Mouse (Mus musculus): ENCODE data around the gene Fktn.
"Not testable (repeated sequence)": the region's sequence is repeated elsewhere in the genome, so short reads cannot be mapped to it uniquely, and the experiment has no call there.

Gene Fktn

DNA sequence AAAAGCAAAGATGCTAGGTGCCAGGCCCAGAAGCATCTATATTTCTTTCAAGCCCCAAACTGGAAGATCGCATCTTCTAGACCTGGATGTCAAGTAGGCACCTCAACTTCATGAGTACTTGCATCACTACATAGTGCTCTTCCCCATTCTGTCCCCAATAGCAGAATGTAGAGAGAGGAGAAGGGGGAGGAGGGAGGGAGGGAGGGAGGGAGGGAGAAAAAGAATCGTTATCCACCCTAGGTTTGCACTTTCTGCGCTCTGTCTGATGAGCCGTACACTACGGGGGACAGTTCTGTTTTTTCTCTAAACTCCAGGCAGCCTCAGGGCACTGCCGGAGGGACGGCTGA, at the start of gene Fktn:
Gene Fktn (plus strand): TSS at position 295 of the 347 bp plus-strand sequence.
- no peak for DNase-seq (ENCODE audit: low spot score in 2 of 2)

DNA sequence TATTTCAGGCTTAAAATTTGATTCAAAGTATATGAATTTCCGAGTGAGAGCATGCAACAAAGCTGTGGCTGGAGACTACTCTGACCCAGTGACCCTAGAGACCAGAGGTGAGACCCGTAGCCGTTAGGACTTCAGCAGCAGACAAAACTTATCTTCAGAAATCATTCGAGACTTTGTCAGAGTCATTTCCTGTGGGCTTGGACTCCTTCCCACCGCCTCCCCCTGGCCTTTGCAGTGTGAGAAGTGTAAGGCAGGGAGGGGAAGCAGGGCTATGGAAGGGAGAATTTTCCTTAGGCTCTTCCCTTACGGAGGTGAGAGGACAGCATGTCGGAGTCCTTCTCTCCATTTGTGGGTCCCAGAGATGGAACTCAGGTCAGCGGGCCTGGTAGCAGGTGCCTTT, 31.7 kb upstream of the Fktn start:
- DNase-seq (ENCODE audit: low spot score in 2 of 2), result no peak

DNA sequence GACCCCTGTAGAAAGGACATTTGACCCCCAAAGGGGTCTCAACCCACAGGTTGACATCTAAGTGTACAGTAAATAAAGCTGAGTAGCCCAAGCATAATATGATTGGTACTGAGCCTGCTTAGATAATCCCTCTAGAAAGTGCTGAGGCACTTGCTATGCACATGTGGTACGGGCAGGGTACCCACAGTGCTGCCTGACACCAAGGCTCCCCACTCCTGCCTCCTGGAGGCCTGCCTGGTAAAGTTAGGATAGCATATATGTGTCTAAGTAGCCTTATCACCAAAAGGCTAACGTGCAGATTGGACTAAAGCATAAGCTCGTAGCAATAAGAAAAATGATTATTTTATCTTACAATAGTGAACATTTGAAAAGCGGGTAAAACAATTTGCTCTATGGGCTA, 24.8 kb upstream of the Fktn start:
- DNase-seq (ENCODE audit: low spot score in 2 of 2), result no peak

DNA sequence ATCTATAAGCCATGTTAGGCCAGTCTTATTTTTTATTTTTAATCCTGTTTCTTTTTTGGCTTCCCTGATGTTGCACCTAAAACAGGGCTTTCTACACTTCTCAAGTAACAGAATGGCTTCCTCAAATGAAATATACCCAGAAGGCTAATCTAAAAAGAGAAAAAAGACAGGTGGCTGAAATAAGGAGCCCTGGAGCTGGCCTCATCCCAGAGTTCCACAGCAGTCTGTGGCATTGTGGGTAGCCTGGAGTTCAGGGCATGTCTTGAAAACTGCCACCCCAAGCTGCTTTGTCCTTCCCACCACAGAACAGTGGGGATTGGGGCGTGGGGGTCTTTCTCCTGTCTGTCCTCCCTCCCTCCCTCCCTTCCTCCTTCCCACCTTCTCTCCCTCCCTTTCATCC, 22.4 kb upstream of the Fktn start:
- DNase-seq (ENCODE audit: low spot score in 2 of 2), result peak; percentile 48 to 55

GRCm38 (mm10) chr4:53709166-53709565, 4.6 kb upstream of the Fktn start:
- not testable (repeated sequence) for DNase-seq (ENCODE audit: low spot score in 2 of 2)

DNA sequence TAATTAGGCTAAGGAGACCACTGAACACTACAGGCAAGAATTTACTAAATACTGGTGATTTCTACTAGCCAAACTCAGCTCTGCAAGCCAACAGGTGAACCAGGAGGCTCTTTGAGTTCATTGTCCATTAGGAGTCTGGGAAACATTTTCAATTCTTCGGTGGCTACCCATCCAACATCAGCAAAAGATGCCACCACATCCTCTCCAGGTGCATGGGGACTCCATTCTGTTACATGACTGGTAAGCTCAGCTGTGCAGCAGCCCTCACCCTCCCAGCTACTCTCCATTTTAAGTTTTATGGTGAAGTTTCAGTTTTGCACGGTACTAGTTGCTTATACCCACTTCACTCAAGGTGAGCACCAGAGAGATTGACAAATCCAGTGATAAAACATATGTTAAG, 3.8 kb upstream of the Fktn start:
- DNase-seq (ENCODE audit: low spot score in 2 of 2), result no peak

DNA sequence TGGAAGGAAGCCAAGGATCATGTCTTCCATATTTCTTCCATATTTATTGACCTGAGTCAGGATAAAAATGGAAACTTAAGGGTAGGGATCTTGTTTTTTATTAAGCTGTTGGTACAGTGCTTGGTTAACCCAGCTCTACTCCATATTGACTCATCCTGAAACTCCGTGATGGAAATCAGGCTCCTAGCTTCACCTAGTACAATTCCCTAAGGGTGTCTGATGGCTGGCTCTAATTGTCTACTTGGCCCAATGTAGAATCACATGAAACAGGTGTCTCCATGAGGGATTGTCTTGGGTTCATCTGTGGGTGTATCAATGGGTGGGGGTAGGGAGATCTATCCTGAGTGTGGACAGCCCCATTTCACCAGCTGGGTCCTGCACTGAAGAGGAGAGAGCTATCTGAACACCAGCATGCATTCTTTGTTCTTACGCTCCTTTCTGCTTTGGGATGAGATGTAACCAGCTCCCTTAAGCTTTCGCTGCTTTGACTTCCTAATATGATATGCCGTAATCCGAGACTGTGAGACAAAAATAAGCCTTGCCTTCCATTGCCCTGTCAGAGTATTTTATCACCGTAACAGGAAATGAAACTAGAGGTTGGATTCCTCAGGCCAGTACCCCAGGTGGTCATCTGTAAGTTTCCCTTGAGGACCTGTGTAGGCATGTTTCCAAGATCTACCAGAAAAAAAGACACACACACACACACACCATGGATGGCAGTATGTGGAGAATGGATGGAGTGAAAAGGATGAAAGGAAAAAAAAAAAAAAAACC, 3.1 kb upstream of the Fktn start:
- DNase-seq (ENCODE audit: low spot score in 2 of 2), result no peak

GRCm38 (mm10) chr4:53714051-53714814, 435 bp downstream of the Fktn start:
- DNase-seq (ENCODE audit: low spot score in 2 of 2), result peak; percentile 94 to 95

DNA sequence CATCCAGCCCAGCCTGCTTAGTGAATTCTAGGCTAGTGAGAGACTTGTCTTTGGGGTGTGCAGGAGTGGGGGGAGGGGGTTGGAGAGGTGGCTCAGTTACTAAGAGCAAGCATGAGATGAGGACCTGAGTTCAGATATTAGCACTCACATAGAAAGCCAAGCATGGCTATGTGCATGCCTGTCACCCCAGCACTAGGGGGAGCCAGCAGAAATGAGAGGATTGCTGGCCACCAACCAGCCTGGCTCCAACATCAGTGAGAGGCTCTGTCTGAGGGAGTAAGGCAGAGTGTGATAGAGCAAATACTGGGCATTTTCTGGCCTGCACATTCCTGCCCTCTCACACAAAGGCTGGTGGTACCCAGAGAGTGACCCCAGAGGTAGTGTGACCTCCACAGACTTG, 2.2 kb downstream of the Fktn start:
- no peak for DNase-seq (ENCODE audit: low spot score in 2 of 2)

DNA sequence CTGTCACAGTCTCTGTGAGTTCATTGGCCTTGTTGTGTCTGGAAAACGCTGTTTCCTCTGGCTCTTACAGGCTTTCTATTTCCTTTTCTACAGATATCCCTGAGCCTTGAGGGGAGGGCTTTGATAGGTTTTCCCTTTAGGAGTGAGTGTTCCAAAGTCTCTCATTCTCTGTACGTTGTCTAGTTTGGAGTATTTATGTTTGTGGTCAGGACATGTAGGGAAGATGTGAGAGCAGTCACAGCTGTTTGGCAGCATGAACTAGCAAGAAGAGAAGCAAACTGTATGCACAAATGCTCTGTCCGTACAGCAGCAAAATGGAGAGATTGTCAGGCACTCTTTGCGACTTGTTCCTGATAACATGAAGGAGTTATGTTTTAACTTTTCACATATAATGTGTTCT, 3.7 kb downstream of the Fktn start:
- DNase-seq (ENCODE audit: low spot score in 2 of 2), result no peak

DNA sequence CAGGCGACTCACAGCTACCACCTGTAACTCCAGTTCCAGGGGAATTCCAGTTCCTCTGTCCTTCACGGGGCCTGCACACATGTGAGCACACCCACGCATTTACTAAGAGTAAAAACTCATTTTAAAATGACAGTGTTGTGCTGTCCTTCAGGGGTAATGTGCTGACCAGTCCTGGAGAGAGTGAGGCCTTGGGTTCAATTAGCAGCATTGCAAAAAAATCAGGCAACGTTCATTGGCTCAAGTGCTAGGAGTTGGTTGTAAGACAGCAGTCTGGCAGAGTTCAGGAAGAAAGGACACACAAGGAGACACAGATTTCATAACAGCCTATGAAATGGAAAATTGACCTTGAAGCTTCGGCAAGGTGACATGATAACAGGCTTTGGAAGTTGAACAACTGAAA, 4.5 kb downstream of the Fktn start:
- DNase-seq (ENCODE audit: low spot score in 2 of 2), result no peak

GRCm38 (mm10) chr4:53722506-53722905, 8.7 kb downstream of the Fktn start:
- DNase-seq (ENCODE audit: low spot score in 2 of 2), result no peak

GRCm38 (mm10) chr4:53726100-53726499, 12.3 kb downstream of the Fktn start:
- not testable (repeated sequence) for DNase-seq (ENCODE audit: low spot score in 2 of 2)

- no peak for DNase-seq (ENCODE audit: low spot score in 2 of 2)
Observed at GRCm38 (mm10) chr4:53728121-53728520, 14.3 kb downstream of the Fktn start.

- peak; percentile 57 to 70 for DNase-seq (ENCODE audit: low spot score in 2 of 2)
Observed at GRCm38 (mm10) chr4:53738956-53739616, 25.3 kb downstream of the Fktn start.

DNA sequence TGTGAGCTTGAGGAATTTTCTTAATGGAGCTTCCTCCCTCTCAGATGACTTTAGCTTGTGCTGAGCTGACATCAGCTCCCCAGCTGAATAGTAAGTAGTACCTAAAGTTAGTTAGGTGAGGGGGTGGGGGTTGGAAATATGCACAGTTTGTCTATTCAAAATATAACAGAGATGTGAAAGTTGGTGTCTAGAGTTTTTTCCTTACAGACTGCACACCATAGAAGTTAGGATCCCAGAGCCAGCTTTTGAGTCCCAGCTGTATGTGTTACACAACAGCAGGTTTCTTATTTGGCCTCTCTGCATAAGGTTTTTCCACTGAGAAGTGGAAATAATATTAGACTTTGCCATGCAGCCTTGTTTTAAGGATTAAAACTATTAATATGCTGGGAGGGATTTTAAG, 36.0 kb downstream of the Fktn start:
- no peak for DNase-seq (ENCODE audit: low spot score in 2 of 2)

- DNase-seq (ENCODE audit: low spot score in 2 of 2), result peak; percentile 55 to 66
Observed at GRCm38 (mm10) chr4:53750391-53751120, 36.8 kb downstream of the Fktn start.

GRCm38 (mm10) chr4:53757030-53757429, 43.2 kb downstream of the Fktn start:
- DNase-seq (ENCODE audit: low spot score in 2 of 2), result no peak

DNA sequence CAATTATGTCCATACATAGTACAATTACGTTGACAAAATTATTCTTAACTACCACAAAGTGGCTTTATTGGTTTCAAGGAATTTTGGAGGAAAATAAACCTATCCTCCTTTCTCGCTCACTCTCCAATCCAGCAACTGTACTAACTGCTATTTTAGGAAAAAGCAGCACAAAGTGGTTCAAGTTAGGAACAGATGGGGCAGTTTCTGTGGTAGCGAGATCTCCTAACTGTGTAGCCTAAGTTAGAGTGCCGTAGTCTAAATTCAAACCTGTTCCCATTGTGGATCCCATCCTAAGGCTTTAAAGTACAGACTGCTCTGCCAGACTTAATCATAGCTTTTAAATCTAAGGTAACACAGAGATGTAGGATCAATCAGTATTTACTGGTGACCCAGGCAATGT, 45.0 kb downstream of the Fktn start:
- DNase-seq (ENCODE audit: low spot score in 2 of 2), result peak in 1 of 2 experiments; percentile 50

DNA sequence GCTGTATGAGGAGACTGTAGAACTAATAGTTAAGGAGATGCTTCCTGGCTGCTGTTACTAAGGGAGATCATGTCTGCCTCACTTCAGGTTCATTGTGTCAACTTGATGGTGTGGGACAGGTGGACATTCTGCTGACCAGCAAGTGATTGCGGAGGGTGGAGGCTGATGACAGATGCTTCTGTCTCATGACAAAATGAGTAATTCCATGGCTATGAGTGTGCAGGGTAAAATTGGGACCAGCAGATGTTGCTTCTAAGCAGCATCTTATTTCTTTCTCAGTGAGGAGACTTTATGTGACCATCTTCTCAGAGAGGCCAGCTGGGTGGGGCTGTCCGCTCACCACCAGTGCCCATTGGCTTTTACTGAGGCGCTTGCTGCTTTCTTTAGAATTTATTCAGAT, 45.9 kb downstream of the Fktn start:
- no peak for DNase-seq (ENCODE audit: low spot score in 2 of 2)

- no peak for DNase-seq (ENCODE audit: low spot score in 2 of 2)
Observed at GRCm38 (mm10) chr4:53762501-53762900, 48.7 kb downstream of the Fktn start.
